Mouse (Mus musculus) midbrain, embryonic 13.5 days (tissue): ENCODE results near the gene Gnat1. TPM values are rescaled to one million over a fixed set of nuclear protein-coding genes. Genes with fewer than 3 reads are reported as not detected.

Experiments
- ATAC-seq: fragments of 200-750 bp; cut with Nextera tagmentation; 2 replicates; pipeline ENCODE4 v1.8.0; 2017; ENCODE audit warnings: mild to moderate bottlenecking, moderate TSS enrichment, moderate library complexity
- H3K27ac ChIP-seq: fragments of 300-500 bp; sonication (generic); 2 replicates; pipeline ENCODE4 v1.5.1; 2015; ENCODE audit warnings: inconsistent platforms, mild to moderate bottlenecking, moderate library complexity
- H3K27me3 ChIP-seq: fragments of 300-500 bp; sonication (generic); 2 replicates; pipeline ENCODE4 v1.6.1; 2015; ENCODE audit warnings: mild to moderate bottlenecking, inconsistent platforms
- H3K36me3 ChIP-seq: fragments of 300-500 bp; sonication (generic); 2 replicates; pipeline ENCODE4 v1.6.1; 2015; ENCODE audit warnings: mild to moderate bottlenecking, inconsistent platforms
- H3K4me1 ChIP-seq: fragments of 300-500 bp; sonication (generic); replicated peaks from 2 replicates; pipeline ENCODE4 v1.6.1; 2015; ENCODE audit warnings: inconsistent platforms
- H3K4me2 ChIP-seq: fragments of 300-500 bp; sonication (generic); replicated peaks from 2 replicates; pipeline ENCODE4 v1.6.1; 2015; ENCODE audit warnings: moderate library complexity, mild to moderate bottlenecking, inconsistent platforms
- H3K4me3 ChIP-seq: fragments of 300-500 bp; sonication (generic); replicated peaks from 2 replicates; pipeline ENCODE4 v1.5.1; 2015; ENCODE audit warnings: mild to moderate bottlenecking, inconsistent platforms
- H3K9ac ChIP-seq: fragments of 300-500 bp; sonication (generic); replicated peaks from 2 replicates; pipeline ENCODE4 v1.6.1; 2015; ENCODE audit warnings: mild to moderate bottlenecking, inconsistent platforms
- H3K9me3 ChIP-seq: fragments of 300-500 bp; sonication (generic); 2 replicates; pipeline ENCODE4 v1.6.1; 2016; ENCODE audit warnings: mild to moderate bottlenecking, inconsistent platforms
- WGBS: fragments of 180-500 bp; shearing (Covaris S2); methylation state at CpG from one replicate; pipeline ENCODE4 v1.1.7; 2015; 5-methylcytosine and 5-hydroxymethylcytosine counted together
- polyA plus RNA-seq: library from polyadenylated mRNA; unstranded; fragments of >200 nt; fragmentation: Nextera tagmentation; extraction: Ambion mirVana; gene quantifications from 2 replicates; pipeline ENCODE4 v1.2.1, GENCODE M21; 2015

Gene Gnat1
- polyA plus RNA-seq, 1 experiment from 2014 or later, result 2.7 TPM

DNA sequence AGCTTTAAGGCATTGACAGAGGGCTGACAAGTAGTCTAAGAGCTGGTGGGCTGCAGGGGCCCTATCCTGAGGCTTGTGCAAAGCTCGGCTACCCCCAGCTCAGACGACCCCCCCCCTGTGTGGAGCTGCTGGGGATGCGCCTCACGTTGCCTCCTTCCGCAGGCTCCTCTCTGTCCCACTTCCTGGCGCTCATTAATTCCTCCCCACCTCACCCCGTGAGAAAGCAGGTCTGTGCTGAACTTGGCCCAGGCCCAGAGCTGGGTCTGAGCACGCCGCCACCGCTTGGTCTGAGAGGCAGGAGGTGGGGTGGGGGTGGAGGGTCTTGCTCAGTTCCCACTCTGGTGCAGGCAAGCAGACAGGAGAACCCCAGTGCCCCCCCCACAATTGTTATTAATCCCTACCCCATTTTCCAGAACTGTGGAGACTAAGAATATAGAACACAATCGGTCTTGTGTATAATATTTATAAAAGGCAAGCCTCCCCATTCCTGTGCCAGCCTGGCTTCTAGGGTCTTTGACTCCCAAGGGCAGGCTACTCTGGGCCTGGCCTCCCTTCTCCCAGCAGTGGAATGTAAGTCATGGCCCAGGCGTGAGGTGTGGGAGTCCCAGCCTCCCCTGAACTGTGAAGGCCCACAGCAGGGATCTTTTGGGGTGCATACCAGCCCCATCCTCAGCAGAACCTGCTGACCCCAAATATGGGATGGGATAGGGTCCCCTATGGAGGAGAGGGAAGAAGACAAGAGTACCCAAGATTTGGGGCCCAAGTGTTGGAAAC lies 28.6 kb downstream of the Gnat1 start:
- H3K4me2 ChIP-seq, result no peak overlapping the region
- no peaks in the 10 kb centered on the region for H3K36me3 ChIP-seq
- H3K4me1 ChIP-seq, result peaks cover 20% of the 10 kb centered on the region
- no peak overlapping the region for H3K4me3 ChIP-seq
- peak; percentile 83 for ATAC-seq
- no peaks in the 10 kb centered on the region for H3K9me3 ChIP-seq
- H3K9ac ChIP-seq, result no peak overlapping the region
- peak overlapping the region; percentile 61 for H3K27ac ChIP-seq
- WGBS, result 31% methylated on average over 12 of the region's 12 CpGs
- no peaks in the 10 kb centered on the region for H3K27me3 ChIP-seq

- WGBS, result 74% methylated on average over 7 of the region's 7 CpGs
- Histone ChIP-seq H3K27ac (peak overlapping the region; percentile 54), H3K4me2 (no peak overlapping the region), H3K9me3 (no peaks in the 10 kb centered on the region), H3K9ac (no peak overlapping the region), H3K4me1 (peaks cover 20% of the 10 kb centered on the region), H3K4me3 (no peak overlapping the region), H3K27me3 (no peaks in the 10 kb centered on the region), H3K36me3 (no peaks in the 10 kb centered on the region)
- no peak for ATAC-seq
These were observed 29.3 kb downstream of the Gnat1 start for GRCm38 (mm10) chr9:107650225-107650624.

DNA sequence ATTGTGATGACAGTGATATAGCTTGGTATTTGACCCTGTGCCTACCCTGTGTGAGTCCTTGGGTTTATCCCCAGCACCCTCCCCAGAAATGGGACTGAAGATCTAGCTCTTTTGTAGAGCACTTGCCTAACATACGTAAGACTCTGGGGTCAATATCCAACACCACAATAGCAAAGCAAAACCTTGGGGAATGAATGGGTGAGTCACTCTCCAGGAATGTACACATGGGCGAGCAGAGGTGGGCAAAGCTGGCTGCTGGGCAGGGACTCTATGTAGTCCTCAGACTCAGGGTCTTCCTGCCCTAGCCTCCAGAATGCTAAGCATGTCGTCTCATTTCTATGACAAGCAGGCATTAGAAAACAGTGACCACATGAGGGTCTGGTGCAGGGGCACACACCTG lies 30.7 kb downstream of the Gnat1 start:
- H3K36me3 ChIP-seq, result no peaks in the 10 kb centered on the region
- H3K4me2 ChIP-seq, result no peak overlapping the region
- H3K9me3 ChIP-seq, result no peaks in the 10 kb centered on the region
- no peak overlapping the region for H3K9ac ChIP-seq
- no peaks in the 10 kb centered on the region for H3K27me3 ChIP-seq
- peaks cover 33% of the 10 kb centered on the region for H3K4me1 ChIP-seq
- no peak overlapping the region for H3K4me3 ChIP-seq
- WGBS, result 80% methylated on average over 3 of the region's 3 CpGs
- no peak overlapping the region for H3K27ac ChIP-seq
- no peak for ATAC-seq

DNA sequence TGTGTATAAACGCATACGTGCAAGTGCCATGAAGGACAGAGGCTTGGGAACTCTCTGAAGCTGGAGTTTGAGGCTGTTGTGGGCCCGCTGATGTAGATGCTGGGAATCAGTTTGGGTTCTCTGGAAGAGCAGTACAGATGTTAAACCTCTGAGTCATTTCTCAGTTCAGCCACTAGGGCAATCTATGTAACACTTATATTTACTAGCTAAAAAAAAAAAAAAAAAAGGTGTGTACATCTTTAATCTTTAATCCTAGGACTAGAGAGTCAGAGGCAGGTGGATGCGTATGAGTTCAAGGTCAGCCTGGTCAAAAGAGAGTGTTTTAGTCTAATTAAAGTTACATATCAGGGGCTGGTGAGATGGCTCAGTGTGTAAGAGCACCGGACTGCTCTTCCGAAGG lies 32.5 kb downstream of the Gnat1 start:
- Histone ChIP-seq H3K4me3 (no peak overlapping the region), H3K4me1 (peaks cover 34% of the 10 kb centered on the region), H3K9ac (no peak overlapping the region), H3K36me3 (no peaks in the 10 kb centered on the region), H3K27ac (no peak overlapping the region), H3K9me3 (no peaks in the 10 kb centered on the region), H3K27me3 (no peaks in the 10 kb centered on the region), H3K4me2 (no peak overlapping the region)
- WGBS, result 80% methylated on average over 6 of the region's 6 CpGs
- no peak for ATAC-seq

DNA sequence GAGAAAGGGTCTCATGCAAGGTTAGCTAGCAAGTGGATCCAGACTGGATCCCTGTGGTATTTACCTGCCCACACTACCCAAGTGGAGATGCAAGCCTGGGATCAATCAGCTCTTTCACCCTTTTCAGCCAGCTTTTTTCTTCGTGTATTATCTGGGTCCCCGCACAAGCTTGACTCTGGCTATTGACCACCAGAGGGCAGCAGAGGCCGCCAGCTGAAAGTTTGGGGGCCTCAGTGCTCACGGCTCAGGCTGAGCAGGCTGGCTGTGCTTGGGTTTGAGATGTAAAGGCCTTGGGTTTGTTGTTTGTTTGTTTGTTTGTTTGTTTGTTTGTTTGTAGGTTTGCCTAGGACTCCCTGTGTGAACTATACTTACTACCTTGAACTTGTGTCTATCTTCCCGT lies 33.9 kb downstream of the Gnat1 start:
- Histone ChIP-seq H3K27ac (no peak overlapping the region), H3K27me3 (no peaks in the 10 kb centered on the region), H3K36me3 (no peaks in the 10 kb centered on the region), H3K9ac (no peak overlapping the region), H3K9me3 (no peaks in the 10 kb centered on the region), H3K4me3 (no peak overlapping the region), H3K4me2 (no peak overlapping the region), H3K4me1 (peaks cover 39% of the 10 kb centered on the region)
- ATAC-seq, result peak; percentile 81
- 10% methylated on average over 5 of the region's 5 CpGs for WGBS

GRCm38 (mm10) chr9:107645153-107645510 lies 34.4 kb downstream of the Gnat1 start:
- Histone ChIP-seq H3K9me3 (no peaks in the 10 kb centered on the region), H3K27me3 (no peaks in the 10 kb centered on the region), H3K36me3 (no peaks in the 10 kb centered on the region), H3K9ac (peak overlapping the region; percentile 63; the same call in 1 of the 2 replicates), H3K4me2 (peak overlapping the region; percentile 58; the same call in 1 of the 2 replicates), H3K27ac (no peak overlapping the region), H3K4me3 (no peak overlapping the region), H3K4me1 (peaks cover 38% of the 10 kb centered on the region)
- peak; percentile 17 for ATAC-seq
- 59% methylated on average over 7 of the region's 7 CpGs for WGBS

DNA sequence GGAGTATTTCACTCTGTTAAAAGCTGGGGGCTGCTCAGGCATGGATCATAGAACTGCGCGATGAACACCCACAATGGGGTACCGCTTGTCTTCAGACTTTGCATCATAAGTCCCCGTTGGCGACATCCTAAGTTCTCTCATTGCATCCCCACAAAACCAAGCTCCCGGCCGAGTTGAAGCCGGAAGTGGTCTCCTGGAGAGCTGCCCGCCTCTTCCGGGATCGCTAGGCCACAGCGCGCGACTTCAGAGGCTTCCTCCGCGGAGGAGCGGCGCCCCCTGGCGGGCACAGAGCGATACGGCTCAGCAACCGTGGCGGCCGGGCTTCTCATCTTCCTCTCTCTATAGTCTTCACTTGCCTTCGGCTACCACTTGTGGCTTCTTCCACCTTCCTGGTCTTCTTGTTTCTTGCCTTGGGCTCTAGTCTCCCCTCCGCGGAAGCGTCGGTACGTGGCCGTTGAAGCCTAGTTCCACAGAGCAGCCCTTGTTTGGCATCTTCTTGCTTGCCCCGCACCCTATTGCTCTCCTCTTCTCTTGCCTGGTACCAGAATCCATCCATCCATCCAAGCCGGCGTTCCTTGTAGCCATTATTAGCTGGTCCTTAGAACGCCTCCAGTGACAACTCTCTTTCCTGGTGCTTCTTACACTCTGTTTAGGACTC lies 34.9 kb downstream of the Gnat1 start:
- Histone ChIP-seq H3K4me1 (peaks cover 36% of the 10 kb centered on the region), H3K27ac (peak overlapping the region; percentile 45; the same call in 1 of the 2 replicates), H3K9me3 (no peaks in the 10 kb centered on the region), H3K4me2 (peak overlapping the region; percentile 58), H3K36me3 (no peaks in the 10 kb centered on the region), H3K27me3 (no peaks in the 10 kb centered on the region), H3K4me3 (peak overlapping the region; percentile 38), H3K9ac (peak overlapping the region; percentile 63)
- 5% methylated on average over 35 of the region's 35 CpGs for WGBS
- peak; percentile 76 for ATAC-seq

- WGBS, result 95% methylated on average over 13 of the region's 13 CpGs
- no peaks in the 10 kb centered on the region for H3K36me3 ChIP-seq
- H3K27ac ChIP-seq, result no peak overlapping the region
- peak overlapping the region; percentile 38; the same call in 1 of the 2 replicates for H3K4me3 ChIP-seq
- H3K9me3 ChIP-seq, result no peaks in the 10 kb centered on the region
- H3K4me2 ChIP-seq, result peak overlapping the region; percentile 58
- ATAC-seq, result no peak
- peaks cover 36% of the 10 kb centered on the region for H3K4me1 ChIP-seq
- peak overlapping the region; percentile 63; the same call in 1 of the 2 replicates for H3K9ac ChIP-seq
- H3K27me3 ChIP-seq, result no peaks in the 10 kb centered on the region
These were observed 35.8 kb downstream of the Gnat1 start for GRCm38 (mm10) chr9:107643544-107644214.

DNA sequence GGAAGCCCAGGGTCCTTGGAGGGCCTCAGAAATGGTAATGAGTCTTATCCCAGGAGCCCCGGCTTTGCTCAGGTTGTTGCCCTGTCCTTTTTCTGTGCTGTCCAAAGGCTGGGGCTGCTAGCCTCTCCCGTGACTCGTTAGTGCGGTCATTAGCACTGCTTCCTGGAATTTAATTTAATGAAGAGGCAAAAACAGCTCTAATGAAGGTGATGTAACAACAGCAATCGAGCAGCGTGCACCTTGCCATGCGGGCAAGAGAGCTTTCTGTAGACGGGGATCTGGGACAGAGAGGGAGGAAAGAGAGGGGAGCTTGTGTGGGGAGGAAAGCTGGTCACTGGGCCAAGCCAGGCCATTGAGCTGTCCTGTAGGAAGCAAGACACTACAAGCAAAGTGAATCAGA lies 37.8 kb downstream of the Gnat1 start:
- no peak overlapping the region for H3K4me2 ChIP-seq
- no peak overlapping the region for H3K4me3 ChIP-seq
- H3K27ac ChIP-seq, result peak overlapping the region; percentile 21; the same call in 1 of the 2 replicates
- H3K27me3 ChIP-seq, result no peaks in the 10 kb centered on the region
- H3K9ac ChIP-seq, result no peak overlapping the region
- WGBS, result 36% methylated on average over 8 of the region's 8 CpGs
- no peaks in the 10 kb centered on the region for H3K36me3 ChIP-seq
- H3K9me3 ChIP-seq, result no peaks in the 10 kb centered on the region
- H3K4me1 ChIP-seq, result peaks cover 49% of the 10 kb centered on the region
- no peak for ATAC-seq

- WGBS, result 37% methylated on average over 7 of the region's 8 CpGs
- no peak for ATAC-seq
- no peak overlapping the region for H3K4me3 ChIP-seq
- no peaks in the 10 kb centered on the region for H3K9me3 ChIP-seq
- H3K27me3 ChIP-seq, result no peaks in the 10 kb centered on the region
- H3K9ac ChIP-seq, result no peak overlapping the region
- peaks cover 58% of the 10 kb centered on the region for H3K4me1 ChIP-seq
- no peaks in the 10 kb centered on the region for H3K36me3 ChIP-seq
- no peak overlapping the region for H3K4me2 ChIP-seq
- no peak overlapping the region for H3K27ac ChIP-seq
These were observed 39.2 kb downstream of the Gnat1 start for GRCm38 (mm10) chr9:107640257-107640772.

DNA sequence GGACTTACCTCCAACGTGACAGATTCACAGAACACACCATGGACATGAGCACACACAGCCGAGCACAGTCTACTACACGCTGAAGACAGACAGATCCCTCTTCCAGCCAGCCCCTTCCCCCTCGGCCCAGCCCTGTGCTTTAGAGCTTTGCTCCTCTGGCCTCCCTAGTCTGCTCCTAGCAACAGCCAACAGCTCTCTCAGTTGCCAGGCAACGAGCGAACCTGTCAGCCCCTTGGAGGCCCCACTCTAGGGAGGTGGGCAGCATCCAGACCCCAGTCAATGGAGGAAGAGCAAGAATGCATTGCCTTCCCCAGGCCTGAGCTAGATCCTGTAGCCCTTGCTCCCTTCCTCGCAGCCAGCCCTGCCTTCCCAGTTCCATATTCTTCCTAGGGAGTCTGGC lies 42.4 kb downstream of the Gnat1 start:
- H3K9me3 ChIP-seq, result no peaks in the 10 kb centered on the region
- H3K27ac ChIP-seq, result peak overlapping the region; percentile 89
- ATAC-seq, result peak; percentile 67
- H3K4me1 ChIP-seq, result peaks cover 66% of the 10 kb centered on the region
- H3K4me2 ChIP-seq, result peak overlapping the region; percentile 37
- no peaks in the 10 kb centered on the region for H3K27me3 ChIP-seq
- WGBS, result 4% methylated on average over 7 of the region's 7 CpGs
- peak overlapping the region; percentile 17 for H3K9ac ChIP-seq
- no peak overlapping the region; the same call in 1 of the 2 replicates for H3K4me3 ChIP-seq
- no peaks in the 10 kb centered on the region for H3K36me3 ChIP-seq
